Comparison of ENCODE assay signal across 9 mouse cellular contexts in the genomic region with DNA sequence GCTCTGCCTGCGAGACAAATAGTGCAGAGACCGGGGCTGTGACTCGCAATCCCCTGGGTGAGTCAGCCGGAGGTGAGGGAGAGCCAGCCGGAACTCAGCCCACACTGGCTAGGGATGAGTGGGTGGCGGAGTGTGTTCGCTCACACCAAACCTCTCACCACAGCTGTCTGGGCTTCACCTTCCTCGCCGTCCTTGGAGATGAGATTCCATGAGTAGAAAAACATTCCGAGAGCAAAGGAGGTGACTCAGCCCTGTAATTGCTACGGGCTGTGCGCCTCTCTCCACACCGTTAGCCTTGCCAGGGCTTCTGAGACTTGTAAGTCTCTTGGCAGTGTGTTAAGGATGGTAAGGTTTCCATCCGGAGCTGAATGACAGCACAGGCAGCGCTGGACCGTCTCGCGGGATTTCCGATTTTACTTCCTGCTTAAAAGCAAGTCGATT.
A peak's percentile ranks its signal among the peaks of the same experiment; 100 is the strongest.
DNase-seq lines count a peak whose midpoint lies in the region; ATAC-seq and TF ChIP-seq lines count a peak whose summit lies in the region.
"Had no signal": no experiment of that assay in that cellular context is flagged by ENCODE, and none has a peak within 500 bp of the region (broad histone marks: within the 10 kb centered on the region; RNA-seq: fewer than 3 reads in every experiment).

No protein-coding gene starts in this region.

- no peak overlapping the region for H3K4me3 ChIP-seq in lung, embryonic 14.5 days (ENCODE audit: low read depth, low read length)
- no peak overlapping the region for H3K4me3 ChIP-seq in lung, adult 2 months (replicated peaks; ENCODE audit: extremely low read depth, low read depth, low read length)
- peak overlapping the region; percentile 15; the same call in 1 of the 2 replicates for H3K4me3 ChIP-seq in brown adipose tissue, adult 24 weeks (ENCODE audit: insufficient read depth, low read depth, low read length)
- no peak overlapping the region for H3K4me3 ChIP-seq in heart, embryonic 12.5 days
- H3K4me3 ChIP-seq in midbrain, embryonic 16.5 days (ENCODE audit: low read depth, low read length), result no peak overlapping the region

- ATAC-seq in lung, embryonic 14.5 days (ENCODE audit: insufficient read depth), result no peak
- ATAC-seq in heart, embryonic 12.5 days (ENCODE audit: insufficient number of reproducible peaks, low FRiP score), result no peak
- no peak for ATAC-seq in midbrain, embryonic 16.5 days
- ATAC-seq in erythroid progenitor cell, adult 5-6 weeks (replicated peaks; ENCODE audit: low FRiP score, poor library complexity, severe bottlenecking), result no peak; the same call in 1 of the 2 replicates

- no peaks in the 10 kb centered on the region for H3K4me1 ChIP-seq in lung, embryonic 14.5 days (ENCODE audit: insufficient read depth)
- no peaks in the 10 kb centered on the region for H3K4me1 ChIP-seq in lung, adult 2 months (ENCODE audit: control insufficient read depth, insufficient read depth, low read length)
- no peaks in the 10 kb centered on the region for H3K4me1 ChIP-seq in brown adipose tissue, adult 24 weeks (ENCODE audit: control insufficient read depth, insufficient read depth, insufficient read length, low read length)
- peaks cover 5% of the 10 kb centered on the region; the same call in 1 of the 2 replicates for H3K4me1 ChIP-seq in heart, embryonic 12.5 days (replicated peaks)
- no peaks in the 10 kb centered on the region for H3K4me1 ChIP-seq in midbrain, embryonic 16.5 days (ENCODE audit: control insufficient read depth, insufficient read depth, low read length)

- no peak for TF ChIP-seq CTCF in lung, embryonic 14.5 days (IDR thresholded peaks at IDR 0.05; ENCODE audit: low read depth)
- no peak for TF ChIP-seq CTCF in lung, adult 2 months (IDR thresholded peaks at IDR 0.05; ENCODE audit: insufficient read depth, low read length)

- H3K36me3 ChIP-seq in lung, embryonic 14.5 days (ENCODE audit: insufficient read depth), result no peaks in the 10 kb centered on the region
- no peaks in the 10 kb centered on the region for H3K36me3 ChIP-seq in heart, embryonic 12.5 days
- H3K36me3 ChIP-seq in midbrain, embryonic 16.5 days (ENCODE audit: control insufficient read depth, insufficient read depth, low read length), result no peaks in the 10 kb centered on the region

- WGBS in lung, embryonic 14.5 days, result 66% methylated on average over 20 of the region's 20 CpGs
- WGBS in lung, adult 2 months, result 67% methylated on average over 20 of the region's 20 CpGs
- 60% methylated on average over 20 of the region's 20 CpGs for WGBS in heart, embryonic 12.5 days
- 88% methylated on average over 20 of the region's 20 CpGs for WGBS in midbrain, embryonic 16.5 days

- H3K27me3 ChIP-seq in lung, embryonic 14.5 days (ENCODE audit: insufficient read depth, low read length), result no peaks in the 10 kb centered on the region
- H3K27me3 ChIP-seq in heart, embryonic 12.5 days (replicated peaks), result no peaks in the 10 kb centered on the region
- H3K27me3 ChIP-seq in midbrain, embryonic 16.5 days (ENCODE audit: control insufficient read depth, insufficient read depth, low read depth, low read length), result no peaks in the 10 kb centered on the region

- H3K9me3 ChIP-seq in lung, embryonic 14.5 days (ENCODE audit: low read depth, low read length), result no peaks in the 10 kb centered on the region
- H3K9me3 ChIP-seq in heart, embryonic 12.5 days (replicated peaks), result no peaks in the 10 kb centered on the region
- H3K9me3 ChIP-seq in midbrain, embryonic 16.5 days (replicated peaks; ENCODE audit: control insufficient read depth, low read length, poor library complexity, severe bottlenecking), result no peaks in the 10 kb centered on the region

- no peak for TF ChIP-seq POLR2A in lung, adult 2 months (IDR thresholded peaks at IDR 0.05; ENCODE audit: borderline replicate concordance, extremely low read depth, low read depth, low read length)

- H3K4me2 ChIP-seq in lung, embryonic 14.5 days, result peak overlapping the region; percentile 25; the same call in 1 of the 2 replicates
- H3K4me2 ChIP-seq in heart, embryonic 12.5 days, result peak overlapping the region; percentile 34
- no peak overlapping the region for H3K4me2 ChIP-seq in midbrain, embryonic 16.5 days (ENCODE audit: low read length)

- DNase-seq in lung, embryonic 14.5 days, result peak; percentile 35
- DNase-seq in lung, adult 2 months, result no peak
- peak; percentile 46 for DNase-seq in right cerebral cortex, postnatal 25 days
- no peak for DNase-seq in yolk sac, embryonic 10.5 days (ENCODE audit: low spot score)
- DNase-seq: spleen, adult 18-20 months had no signal

- H3K27ac ChIP-seq in lung, embryonic 14.5 days (ENCODE audit: low read depth), result no peak overlapping the region
- no peak overlapping the region for H3K27ac ChIP-seq in brown adipose tissue, adult 24 weeks (replicated peaks; ENCODE audit: low read depth, low read length)
- no peak overlapping the region for H3K27ac ChIP-seq in heart, embryonic 12.5 days (ENCODE audit: poor library complexity, severe bottlenecking)
- H3K27ac ChIP-seq in midbrain, embryonic 16.5 days (ENCODE audit: low read length), result no peak overlapping the region

- no peak overlapping the region for H3K9ac ChIP-seq in lung, embryonic 14.5 days
- H3K9ac ChIP-seq in heart, embryonic 12.5 days, result no peak overlapping the region
- no peak overlapping the region for H3K9ac ChIP-seq in midbrain, embryonic 16.5 days (ENCODE audit: low read depth, low read length)

Comparison
In these comparisons a context has a peak if more than half of its experiments do, and no peak if none do; other contexts are left out.
1. DNase-seq: peak in lung, embryonic 14.5 days (single experiment) and right cerebral cortex, postnatal 25 days (single experiment); none in lung, adult 2 months (single experiment) and yolk sac, embryonic 10.5 days (single experiment).